Mouse (Mus musculus) Patski (cell line): ENCODE data around the gene Tbc1d1. TPM values are rescaled to one million over a fixed set of nuclear protein-coding genes. Genes with fewer than 3 reads are reported as not detected.

Experiments used
- ATAC-seq: fragments of 100-300 bp; one replicate; pipeline ENCODE4 v1.8.0; 2021
- CTCF ChIA-PET: fragments of 350-600 bp; sonication (Branson Sonifier 250); formaldehyde crosslinking; loops from one replicate; lab custom pipeline; 2022; ENCODE audit warnings: inconsistent platforms; lab: Charles Lee
- POLR2A ChIA-PET: fragments of 350-600 bp; sonication (Branson Sonifier 250); formaldehyde crosslinking; loops from one replicate; lab custom pipeline; 2022; ENCODE audit warnings: antibody characterized with exemption, inconsistent platforms; lab: Charles Lee
- DNase-seq: peaks from one replicate; pipeline ENCODE4 v3.0.0-alpha.2; 2011; ENCODE audit warnings: low read depth, low spot score
- H3K27me3 ChIP-seq: fragments of 371-371 bp; one replicate; pipeline ENCODE4 v1.5.1; 2021
- CTCF ChIP-seq: fragments of 100-300 bp; IDR thresholded peaks from one replicate; pipeline ENCODE4 v1.5.1; 2021
- in situ Hi-C: fragments of 300-500 bp; cut with MboI; formaldehyde crosslinking; loops from 3 replicates; pipeline ENCODE4 v1.11.1; 2018; ENCODE audit warnings: low pct_unique_long_range_greater_than_20kb, mixed read lengths
- polyA plus RNA-seq: library from polyadenylated mRNA; unstranded; gene quantifications from one replicate; pipeline ENCODE4 v1.2.3, GENCODE M21; 2021

The Tbc1d1 gene
- polyA plus RNA-seq, 1 experiment from 2014 or later: 45.9 TPM

- CTCF ChIA-PET: interaction anchor here (1.4 kb wide), 1 partner anchor 49 kb away, joined by 5 read pairs; no protein-coding TSS in a partner anchor
- in situ Hi-C loops: no loop called here
- ATAC-seq: peak; percentile 84
These were observed 74.0 kb downstream of the Tbc1d1 start for GRCm38 (mm10) chr5:64230061-64230466.

GRCm38 (mm10) chr5:64230507-64231041 is 74.5 kb downstream of the Tbc1d1 start:
- POLR2A ChIA-PET: no interaction called here
- no peak for TF ChIP-seq CTCF
- CTCF ChIA-PET: no interaction called here
- ATAC-seq: no peak
- no peak for DNase-seq
- in situ Hi-C loops: no loop called here
- no peaks in the 10 kb centered on the region for H3K27me3 ChIP-seq

More at GRCm38 (mm10) chr5:64230061-64230466, 74.0 kb downstream of the Tbc1d1 start:
- TF ChIP-seq CTCF: no peak
- no peaks in the 10 kb centered on the region for H3K27me3 ChIP-seq
- no peak for DNase-seq
- POLR2A ChIA-PET: no interaction called here

- DNase-seq: no peak
- ChIA-PET CTCF (interaction anchor here (0.9 to 1.4 kb wide), 3 partner anchors 30 to 51 kb away, joined by 3 to 4 read pairs (median 4); no protein-coding TSS in a partner anchor), POLR2A (interaction anchor here (0.6 to 1.2 kb wide), 2 partner anchors 28 to 31 kb away, joined by 3 read pairs; no protein-coding TSS in a partner anchor)
- ATAC-seq: no peak
- in situ Hi-C loops: no loop called here
- no peak for TF ChIP-seq CTCF
- no peaks in the 10 kb centered on the region for H3K27me3 ChIP-seq
These were observed 76.8 kb downstream of the Tbc1d1 start for GRCm38 (mm10) chr5:64232872-64233271.

GRCm38 (mm10) chr5:64234269-64234985 is 78.3 kb downstream of the Tbc1d1 start:
- in situ Hi-C loops: no loop called here
- ChIA-PET POLR2A (interaction anchor here (0.9 kb wide), 1 partner anchor 11 kb away, joined by 3 read pairs; no protein-coding TSS in a partner anchor), CTCF (interaction anchor here (1.2 to 1.3 kb wide), 2 partner anchors 32 to 40 kb away, joined by 3 to 4 read pairs; no protein-coding TSS in a partner anchor)
- H3K27me3 ChIP-seq: no peaks in the 10 kb centered on the region
- DNase-seq (no peak), ATAC-seq (no peak)
- TF ChIP-seq CTCF: no peak

- no peaks in the 10 kb centered on the region for H3K27me3 ChIP-seq
- CTCF ChIA-PET: interaction anchor here (0.9 kb wide), 1 partner anchor 9 kb away, joined by 3 read pairs; no protein-coding TSS in a partner anchor
- in situ Hi-C loops: no loop called here
- TF ChIP-seq CTCF: no peak
- ATAC-seq (peak; percentile 19), DNase-seq (no peak)
- POLR2A ChIA-PET: no interaction called here
These were observed 79.1 kb downstream of the Tbc1d1 start for GRCm38 (mm10) chr5:64235250-64235649.

- in situ Hi-C loops: no loop called here
- no peak for ATAC-seq
- CTCF ChIA-PET: no interaction called here
- POLR2A ChIA-PET: no interaction called here
- no peak for TF ChIP-seq CTCF
- H3K27me3 ChIP-seq: no peaks in the 10 kb centered on the region
- no peak for DNase-seq
These were observed 80.5 kb downstream of the Tbc1d1 start for GRCm38 (mm10) chr5:64236561-64236960.

GRCm38 (mm10) chr5:64237263-64237662 is 81.2 kb downstream of the Tbc1d1 start:
- ChIA-PET POLR2A (no interaction called here), CTCF (interaction anchor here (1.4 kb wide), 2 partner anchors 10 to 35 kb away, joined by 3 to 6 read pairs; no protein-coding TSS in a partner anchor)
- TF ChIP-seq CTCF: no peak
- H3K27me3 ChIP-seq: no peaks in the 10 kb centered on the region
- ATAC-seq (no peak), DNase-seq (no peak)
- in situ Hi-C loops: no loop called here

GRCm38 (mm10) chr5:64237693-64238092 is 81.6 kb downstream of the Tbc1d1 start:
- no peak for TF ChIP-seq CTCF
- in situ Hi-C loops: no loop called here
- ChIA-PET POLR2A (interaction anchor here (0.5 to 0.7 kb wide), 3 partner anchors 40 to 111 kb away, joined by 3 to 15 read pairs (median 5); no protein-coding TSS in a partner anchor), CTCF (interaction anchor here (1.4 to 1.5 kb wide), 3 partner anchors 9 to 168 kb away, joined by 3 to 6 read pairs (median 3); no protein-coding TSS in a partner anchor)
- no peaks in the 10 kb centered on the region for H3K27me3 ChIP-seq
- ATAC-seq (no peak), DNase-seq (no peak)

- no peaks in the 10 kb centered on the region for H3K27me3 ChIP-seq
- CTCF ChIA-PET: interaction anchor here (0.5 to 1.5 kb wide), 6 partner anchors 8 to 169 kb away, joined by 3 to 4 read pairs (median 3); no protein-coding TSS in a partner anchor
- POLR2A ChIA-PET: no interaction called here
- DNase-seq (no peak), ATAC-seq (no peak)
- in situ Hi-C loops: no loop called here
- TF ChIP-seq CTCF: peak; percentile 46
These were observed 83.0 kb downstream of the Tbc1d1 start for GRCm38 (mm10) chr5:64238894-64239652.
